Mouse (Mus musculus): ENCODE data around the gene Erc2.

DNA sequence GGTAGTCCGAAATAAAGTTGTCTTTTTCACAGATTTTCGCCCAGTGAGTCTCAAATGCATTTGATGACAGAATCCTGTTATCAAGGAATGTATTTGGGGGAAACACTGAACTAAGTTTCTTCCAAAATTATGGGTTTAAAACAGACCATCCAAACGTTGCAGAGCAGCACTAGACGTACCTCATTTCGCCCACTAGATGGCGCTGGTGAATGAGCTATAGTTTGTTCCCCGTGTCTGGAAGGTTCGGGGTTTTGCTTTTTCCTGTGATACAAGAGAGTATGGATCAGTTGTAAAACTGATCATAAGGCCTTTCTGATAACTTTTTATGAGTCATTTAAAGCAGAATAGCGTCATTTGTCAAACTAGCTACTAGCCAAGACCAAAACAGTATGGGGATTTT, 185.9 kb downstream of the Erc2 start:
- TF ChIP-seq CTCF (IDR thresholded peaks at IDR 0.05; ENCODE audit: low read depth) (peak; percentile 85), EP300 (IDR thresholded peaks at IDR 0.05; ENCODE audit: low read depth) (no peak)

All from liver, postnatal 0 days (tissue).